Mouse (Mus musculus) midbrain, embryonic 12.5 days (tissue): ENCODE data around the gene Gm20219. TPM values are rescaled to one million over a fixed set of nuclear protein-coding genes. Genes with fewer than 3 reads are reported as not detected.
"Not testable (repeated sequence)": the region's sequence is repeated elsewhere in the genome, so short reads cannot be mapped to it uniquely, and the experiment has no call there.

Experiments used
- ATAC-seq: fragments of 200-750 bp; cut with Nextera tagmentation; 2 replicates; pipeline ENCODE4 v1.8.0; 2017; ENCODE audit warnings: low read depth, moderate TSS enrichment, moderate library complexity; ENCODE audit not compliant: low FRiP score
- H3K27ac ChIP-seq: fragments of 300-500 bp; sonication (generic); replicated peaks from 2 replicates; pipeline ENCODE4 v1.5.1; 2016; ENCODE audit warnings: mild to moderate bottlenecking
- H3K27me3 ChIP-seq: fragments of 300-500 bp; sonication (generic); 2 replicates; pipeline ENCODE4 v1.6.1; 2016; ENCODE audit warnings: mild to moderate bottlenecking
- H3K36me3 ChIP-seq: fragments of 300-500 bp; sonication (generic); 2 replicates; pipeline ENCODE4 v1.6.1; 2016
- H3K4me1 ChIP-seq: fragments of 300-500 bp; sonication (generic); 2 replicates; pipeline ENCODE4 v1.6.1; 2016
- H3K4me2 ChIP-seq: fragments of 300-500 bp; sonication (generic); replicated peaks from 2 replicates; pipeline ENCODE4 v1.6.1; 2016; ENCODE audit warnings: mild to moderate bottlenecking, moderate library complexity
- H3K4me3 ChIP-seq: fragments of 300-500 bp; sonication (generic); 2 replicates; pipeline ENCODE4 v1.5.1; 2016; ENCODE audit warnings: mild to moderate bottlenecking
- H3K9ac ChIP-seq: fragments of 300-500 bp; sonication (generic); replicated peaks from 2 replicates; pipeline ENCODE4 v1.6.1; 2016; ENCODE audit warnings: mild to moderate bottlenecking, moderate library complexity
- H3K9me3 ChIP-seq: fragments of 300-500 bp; sonication (generic); 2 replicates; pipeline ENCODE4 v1.6.1; 2016; ENCODE audit warnings: mild to moderate bottlenecking
- WGBS: fragments of 180-500 bp; shearing (Covaris S2); methylation state at CpG from one replicate; pipeline ENCODE4 v1.1.7; 2016; 5-methylcytosine and 5-hydroxymethylcytosine counted together
- polyA plus RNA-seq: library from polyadenylated mRNA; unstranded; fragments of >200 nt; fragmentation: Nextera tagmentation; extraction: Ambion mirVana; gene quantifications from 2 replicates; pipeline ENCODE4 v1.2.1, GENCODE M21; 2016

Gm20219 gene
- polyA plus RNA-seq, 1 experiment from 2014 or later, result 1.9 TPM

DNA sequence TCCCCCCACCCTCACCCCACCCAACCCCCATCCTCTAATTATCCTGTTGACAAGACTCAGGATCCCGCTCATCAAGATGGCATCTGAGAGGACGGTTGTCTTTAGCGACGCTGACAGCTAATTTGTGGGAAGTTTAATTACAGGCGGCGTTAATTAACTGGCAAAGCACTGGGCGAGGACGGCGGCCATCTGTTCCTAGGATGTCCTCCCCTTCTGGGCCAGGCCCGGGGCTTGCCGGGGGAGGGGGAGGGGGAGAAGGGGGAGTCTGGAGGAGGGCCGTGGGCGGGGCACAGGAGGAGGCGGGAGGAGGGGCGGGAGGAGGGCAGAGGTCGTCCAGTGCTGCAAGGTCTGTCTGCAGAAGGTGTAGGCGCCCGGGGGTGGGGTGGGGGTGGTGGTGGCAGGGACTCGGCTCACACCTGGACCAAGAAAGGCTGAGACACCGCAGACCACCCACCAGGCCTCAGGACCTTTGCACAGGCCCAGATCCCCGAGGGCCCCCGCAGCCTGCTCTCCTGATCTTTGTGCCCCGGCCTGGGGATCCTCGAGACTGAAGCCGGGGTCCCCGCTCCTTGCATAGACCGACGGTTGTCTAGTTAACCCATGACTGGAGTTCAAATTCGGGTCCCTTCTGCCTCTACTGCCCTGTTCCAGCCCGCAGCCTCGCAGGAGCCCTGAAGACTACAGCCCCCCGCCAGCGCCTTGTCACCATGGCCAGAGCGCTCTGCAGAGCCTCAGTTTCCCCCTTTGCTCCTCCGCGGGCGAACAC, 44.3 kb downstream of the Gm20219 start:
- ATAC-seq, result peak; percentile 16
- Histone ChIP-seq H3K9me3 (no peaks in the 10 kb centered on the region), H3K36me3 (no peaks in the 10 kb centered on the region), H3K9ac (no peak overlapping the region), H3K27me3 (peaks cover 61% of the 10 kb centered on the region), H3K4me2 (peak overlapping the region; percentile 17), H3K4me1 (peaks cover 51% of the 10 kb centered on the region), H3K27ac (peak overlapping the region; percentile 71), H3K4me3 (0 out of 2 replicates have a peak overlapping the region, but pooled peaks have one; percentile 10)
- 5% methylated on average over 33 of the region's 37 CpGs for WGBS

DNA sequence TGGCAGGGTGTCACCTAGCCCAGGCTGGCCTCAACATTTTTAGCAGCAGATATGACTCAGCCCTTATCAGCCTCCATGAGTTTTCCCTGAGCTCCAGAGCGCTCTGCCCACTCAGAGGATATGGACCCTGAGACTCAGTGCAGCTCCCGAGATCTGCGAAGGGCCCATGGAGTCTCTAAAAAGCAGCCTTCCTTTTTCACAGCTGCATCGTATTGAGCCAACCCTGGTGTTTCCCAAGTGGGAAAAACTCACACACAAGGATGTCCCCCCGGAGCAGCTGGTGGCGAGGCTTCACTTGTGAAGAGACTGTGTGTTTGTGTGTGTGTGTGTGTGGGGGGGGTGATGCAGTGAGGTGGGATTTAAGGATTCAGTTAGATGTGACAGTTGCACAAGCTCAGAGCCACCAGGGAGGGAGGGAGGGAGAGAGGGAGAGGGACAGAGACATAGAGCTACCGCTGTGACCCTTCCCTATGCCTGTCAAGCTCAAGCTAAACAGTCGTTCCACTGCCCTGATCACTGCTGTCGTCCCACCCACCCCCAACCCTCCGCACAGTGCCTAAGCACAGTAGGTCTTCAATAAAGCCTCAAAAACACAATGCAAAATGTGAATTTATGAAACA, 45.1 kb downstream of the Gm20219 start:
- no peak overlapping the region for H3K9ac ChIP-seq
- 41% methylated on average over 10 of the region's 10 CpGs for WGBS
- no peaks in the 10 kb centered on the region for H3K36me3 ChIP-seq
- H3K27ac ChIP-seq, result peak overlapping the region; percentile 71
- H3K4me1 ChIP-seq, result peaks cover 49% of the 10 kb centered on the region
- H3K4me2 ChIP-seq, result peak overlapping the region; percentile 17
- H3K9me3 ChIP-seq, result peaks cover 4% of the 10 kb centered on the region; the same call in 1 of the 2 replicates
- peak; percentile 29 for ATAC-seq
- peaks cover 56% of the 10 kb centered on the region for H3K27me3 ChIP-seq
- H3K4me3 ChIP-seq, result 0 out of 2 replicates have a peak overlapping the region, but pooled peaks have one; percentile 10

DNA sequence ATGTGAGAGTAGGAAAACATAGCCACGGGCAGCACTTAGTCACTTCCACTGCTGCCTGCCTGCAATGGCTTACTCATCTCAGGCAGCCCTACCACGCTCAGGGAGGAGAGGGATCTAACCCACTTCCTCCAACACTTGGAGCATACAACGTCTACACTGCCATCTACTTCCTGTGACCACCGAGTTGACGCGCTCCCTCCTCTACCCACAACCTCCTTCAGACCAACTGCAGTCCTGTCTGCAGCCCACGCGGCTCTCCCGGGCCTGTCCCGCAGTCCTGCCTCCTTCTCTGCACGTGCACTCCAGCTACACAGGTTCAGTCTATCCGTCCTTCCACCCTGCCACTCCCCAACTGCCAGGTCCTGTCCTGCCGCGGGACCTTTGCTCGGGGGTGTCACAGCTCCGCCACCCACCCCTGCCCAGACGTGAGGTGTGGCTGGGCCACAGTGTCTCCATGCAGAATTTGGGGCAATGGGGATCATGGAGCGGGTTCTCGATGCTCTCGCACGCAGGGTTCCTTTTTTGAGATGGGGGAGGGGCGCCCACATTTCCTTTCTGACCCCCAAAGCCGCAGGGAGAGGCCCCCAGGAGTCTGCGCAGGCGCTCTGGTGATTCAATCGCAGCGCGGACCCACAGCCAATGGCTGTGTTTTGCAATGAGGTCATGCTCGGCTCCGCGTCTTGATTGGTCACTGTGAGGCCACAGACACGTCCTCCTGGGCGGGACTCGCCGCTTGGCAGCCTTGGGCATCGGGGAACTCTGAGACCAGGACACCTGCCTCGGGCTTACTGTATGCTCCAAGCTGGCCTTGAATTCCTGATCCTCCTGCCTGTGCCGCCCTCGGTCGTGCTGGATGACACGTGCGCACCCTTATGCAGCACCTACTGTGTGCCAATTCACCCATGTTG, 46.8 kb downstream of the Gm20219 start:
- Histone ChIP-seq H3K4me1 (peaks cover 54% of the 10 kb centered on the region), H3K9me3 (peaks cover 4% of the 10 kb centered on the region; the same call in 1 of the 2 replicates), H3K36me3 (no peaks in the 10 kb centered on the region), H3K27ac (peak overlapping the region; percentile 82), H3K4me2 (peak overlapping the region; percentile 81), H3K27me3 (peaks cover 41% of the 10 kb centered on the region), H3K9ac (peak overlapping the region; percentile 75), H3K4me3 (peak overlapping the region; percentile 48)
- peak; percentile 92 for ATAC-seq
- under 1% methylated on average over 41 of the region's 42 CpGs for WGBS

DNA sequence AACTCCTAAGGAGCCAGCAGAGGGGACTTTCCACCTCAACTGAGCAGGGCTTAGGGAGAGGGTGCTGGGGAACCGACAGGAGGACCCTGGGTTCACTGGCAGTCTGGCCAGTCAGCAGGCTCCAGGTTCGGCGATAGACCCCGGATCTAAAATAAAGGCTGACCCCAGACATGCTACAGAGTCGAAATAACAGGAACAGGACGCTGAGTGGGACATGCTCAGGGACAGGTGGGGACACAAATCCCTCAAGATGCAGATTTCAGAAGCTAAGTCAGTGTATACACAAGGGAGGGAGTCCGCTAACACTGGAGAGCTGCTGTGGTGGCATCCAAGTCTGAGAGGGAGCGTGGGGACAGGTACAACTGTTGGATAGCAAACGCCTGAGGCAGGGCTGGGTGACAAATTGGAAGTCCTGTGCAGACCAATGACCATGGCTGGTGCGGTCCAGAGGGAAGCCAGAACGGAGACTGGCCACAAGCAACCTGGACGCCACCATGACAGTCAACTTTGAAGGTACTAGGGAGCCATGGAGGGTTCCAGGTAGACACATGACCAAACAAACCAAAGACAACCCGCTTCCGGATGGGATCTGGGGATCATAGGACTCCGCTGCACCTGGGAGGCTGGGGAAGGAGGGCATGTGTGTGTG, 47.6 kb downstream of the Gm20219 start:
- peaks cover 4% of the 10 kb centered on the region; the same call in 1 of the 2 replicates for H3K9me3 ChIP-seq
- H3K4me2 ChIP-seq, result peak overlapping the region; percentile 81
- 61% methylated on average over 15 of the region's 15 CpGs for WGBS
- H3K4me1 ChIP-seq, result peaks cover 53% of the 10 kb centered on the region
- peak overlapping the region; percentile 75 for H3K9ac ChIP-seq
- H3K36me3 ChIP-seq, result no peaks in the 10 kb centered on the region
- ATAC-seq, result no peak
- peak overlapping the region; percentile 48 for H3K4me3 ChIP-seq
- H3K27ac ChIP-seq, result peak overlapping the region; percentile 82
- peaks cover 33% of the 10 kb centered on the region for H3K27me3 ChIP-seq

DNA sequence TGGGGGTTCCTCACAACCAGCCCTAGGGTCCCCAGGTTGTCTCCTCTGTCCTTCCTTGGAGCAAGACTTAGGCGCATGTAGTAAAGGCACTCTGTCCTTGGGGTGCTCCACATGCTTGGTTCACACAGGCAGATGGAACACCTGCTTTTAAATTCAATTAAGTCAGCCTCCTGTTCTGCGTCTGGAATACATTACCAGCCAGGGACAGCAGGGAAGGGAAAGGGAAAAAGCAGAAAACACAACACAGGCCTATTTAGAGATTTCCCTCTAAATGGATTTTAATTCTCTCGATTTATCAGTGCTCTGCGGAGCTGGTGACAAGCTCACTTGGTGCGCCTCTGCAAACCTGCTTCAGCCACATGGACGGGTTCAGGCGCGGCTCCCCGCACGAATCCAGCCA, 48.8 kb downstream of the Gm20219 start:
- no peak overlapping the region for H3K9ac ChIP-seq
- H3K4me1 ChIP-seq, result peaks cover 42% of the 10 kb centered on the region
- no peak overlapping the region for H3K27ac ChIP-seq
- peaks cover 23% of the 10 kb centered on the region for H3K27me3 ChIP-seq
- no peaks in the 10 kb centered on the region for H3K36me3 ChIP-seq
- peaks cover 4% of the 10 kb centered on the region; the same call in 1 of the 2 replicates for H3K9me3 ChIP-seq
- 85% methylated on average over 10 of the region's 10 CpGs for WGBS
- ATAC-seq, result no peak
- H3K4me2 ChIP-seq, result no peak overlapping the region
- H3K4me3 ChIP-seq, result no peak overlapping the region

DNA sequence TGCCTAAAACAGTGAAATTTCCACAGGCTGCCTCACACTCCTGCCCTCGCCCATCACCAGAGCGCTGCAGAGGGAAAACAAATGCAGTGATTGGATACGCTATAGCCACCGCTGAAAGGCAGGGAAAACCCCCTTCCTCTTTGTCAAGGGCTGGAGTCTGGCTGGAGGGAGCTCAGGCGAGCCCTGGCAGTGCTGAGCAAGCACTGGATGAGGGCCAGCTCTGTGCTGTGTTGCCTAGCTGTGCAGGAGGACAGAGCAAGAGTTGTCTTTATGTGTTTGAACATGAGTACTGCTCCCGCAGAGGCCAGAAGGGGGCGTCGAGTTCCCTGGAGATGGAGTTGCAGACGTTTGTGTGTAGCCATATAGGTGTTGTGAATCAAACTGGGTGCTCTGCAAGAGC, 51.7 kb downstream of the Gm20219 start:
- peak; percentile 47; the same call in 1 of the 2 replicates for ATAC-seq
- no peak overlapping the region for H3K4me3 ChIP-seq
- H3K27ac ChIP-seq, result no peak overlapping the region; the same call in 1 of the 2 replicates
- no peak overlapping the region for H3K9ac ChIP-seq
- H3K36me3 ChIP-seq, result no peaks in the 10 kb centered on the region
- 0 out of 2 replicates have a peak, but pooled peaks cover 2% of the 10 kb centered on the region for H3K27me3 ChIP-seq
- WGBS, result 32% methylated on average over 9 of the region's 9 CpGs
- peaks cover 25% of the 10 kb centered on the region for H3K4me1 ChIP-seq
- peaks cover 4% of the 10 kb centered on the region; the same call in 1 of the 2 replicates for H3K9me3 ChIP-seq
- no peak overlapping the region for H3K4me2 ChIP-seq

DNA sequence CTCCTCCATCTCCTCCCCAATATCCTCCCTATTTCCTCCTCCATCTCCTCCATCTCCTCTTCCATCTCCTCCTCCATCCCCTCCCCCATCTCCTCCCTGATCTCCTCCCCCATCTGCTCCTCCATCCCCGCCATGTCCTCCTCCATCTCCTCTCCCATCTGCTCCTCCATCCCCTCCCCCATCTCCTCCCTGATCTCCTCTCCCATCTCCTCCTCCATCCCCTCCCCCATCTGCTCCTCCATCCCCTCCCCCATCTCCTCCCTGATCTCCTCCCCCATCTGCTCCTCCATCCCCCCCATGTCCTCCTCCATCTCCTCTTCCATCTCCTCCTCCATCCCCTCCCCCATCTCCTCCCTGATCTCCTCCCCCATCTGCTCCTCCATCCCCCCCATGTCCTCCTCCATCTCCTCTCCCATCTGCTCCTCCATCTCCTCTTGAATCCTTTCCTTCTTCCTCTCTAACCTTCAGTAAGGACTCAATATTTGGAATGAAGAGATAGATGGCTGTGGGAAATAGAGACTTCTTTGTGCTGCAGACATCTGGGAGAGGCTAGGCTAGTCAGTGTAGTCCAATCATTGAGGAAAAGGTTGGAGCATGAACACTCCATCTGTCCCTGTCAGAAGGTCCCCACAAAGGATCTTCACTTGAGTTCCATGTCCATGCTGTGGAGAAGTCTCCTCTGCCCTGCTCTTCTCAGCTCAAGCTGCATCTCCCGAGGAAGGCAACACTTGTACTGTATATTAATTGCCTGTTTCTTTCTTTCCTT, 52.4 kb downstream of the Gm20219 start:
- ATAC-seq, H3K27me3 ChIP-seq, H3K36me3 ChIP-seq, H3K9ac ChIP-seq, H3K27ac ChIP-seq, H3K4me3 ChIP-seq, H3K4me2 ChIP-seq: not testable (repeated sequence)
- 36% methylated on average over 2 of the region's 2 CpGs for WGBS
- Histone ChIP-seq H3K4me1 (peaks cover 19% of the 10 kb centered on the region), H3K9me3 (peaks cover 10% of the 10 kb centered on the region; the same call in 1 of the 2 replicates)

Other genes starting within 250 kb of the Gm20219 start
- gene Kdm4b, start 228.3 kb downstream of the Gm20219 start, polyA plus RNA-seq, result 75.1 and 80.4 TPM in 2 replicates
- gene Ptprs, start 77.9 kb downstream of the Gm20219 start, polyA plus RNA-seq, result 290 and 332 TPM in 2 replicates
- not detected in 2 replicates for gene Znrf4, start 42.0 kb downstream of the Gm20219 start, polyA plus RNA-seq
- gene Safb2, start 30.2 kb upstream of the Gm20219 start, polyA plus RNA-seq, result 94.7 and 107 TPM in 2 replicates
- 168 and 177 TPM in 2 replicates for gene Safb, start 30.4 kb upstream of the Gm20219 start, polyA plus RNA-seq
- gene 2410015M20Rik, start 55.4 kb upstream of the Gm20219 start, polyA plus RNA-seq, result 174 and 178 TPM in 2 replicates
- gene Rpl36, start 59.0 kb upstream of the Gm20219 start, polyA plus RNA-seq, result 1,173 and 1,210 TPM in 2 replicates
- 52.1 TPM in 2 replicates for gene Lonp1, start 72.5 kb upstream of the Gm20219 start, polyA plus RNA-seq
- gene Catsperd, start 73.8 kb upstream of the Gm20219 start, polyA plus RNA-seq, result 0.80 and 1.1 TPM in 2 replicates
- 109 and 115 TPM in 2 replicates for gene Ranbp3, start 118.9 kb upstream of the Gm20219 start, polyA plus RNA-seq
- gene Ndufa11, start 163.4 kb upstream of the Gm20219 start, polyA plus RNA-seq, result 325 and 338 TPM in 2 replicates
- 15.4 and 18.2 TPM in 2 replicates for gene Vmac, start 163.6 kb upstream of the Gm20219 start, polyA plus RNA-seq
- gene Nrtn, start 203.1 kb upstream of the Gm20219 start, polyA plus RNA-seq, result 6.7 and 8.8 TPM in 2 replicates
- 48.7 and 53.9 TPM in 2 replicates for gene Dus3l, start 210.4 kb upstream of the Gm20219 start, polyA plus RNA-seq
- gene Prr22, start 215.9 kb upstream of the Gm20219 start, polyA plus RNA-seq, result 2.0 TPM in 2 replicates